In genomic region chr16:43286783-43287383, GRCm38 (mm10) we compare ENCODE assay signal across 12 mouse cellular contexts.
DNase-seq lines count a peak whose midpoint lies in the region; ATAC-seq and TF ChIP-seq lines count a peak whose summit lies in the region.
"Had no signal": no experiment of that assay in that cellular context is flagged by ENCODE, and none has a peak within 500 bp of the region (broad histone marks: within the 10 kb centered on the region; RNA-seq: fewer than 3 reads in every experiment).

No protein-coding gene starts in this region.

- peak; percentile 24 for DNase-seq in kidney, adult 2 months
- DNase-seq in liver, embryonic 14.5 days (ENCODE audit: low read depth in 3 of 3, low spot score in 3 of 3): no peak
- no peak for DNase-seq in embryo, embryonic 11 days
- no peak for DNase-seq in thymus, adult 18-20 months
- no peak for DNase-seq in cerebellum, adult 2 months
- DNase-seq: heart, adult 2 months; heart, postnatal 36 days had no signal

- TF ChIP-seq CTCF in kidney, adult 2 months (conservative IDR thresholded peaks at IDR 0.05; ENCODE audit: insufficient read depth, insufficient read length, low read depth, low read length): no peak
- no peak for TF ChIP-seq CTCF in liver, embryonic 14.5 days (IDR thresholded peaks at IDR 0.05; ENCODE audit: low read depth)
- TF ChIP-seq CTCF in cerebellum, adult 2 months (IDR thresholded peaks at IDR 0.05; ENCODE audit: borderline replicate concordance, insufficient read depth, low read depth, low read length): no peak

- TF ChIP-seq EP300 in liver, embryonic 14.5 days (IDR thresholded peaks at IDR 0.05; ENCODE audit: low read depth): no peak

- WGBS in kidney, adult 2 months: 22% methylated on average over 1 of the region's 1 CpGs
- WGBS in kidney, embryonic 16.5 days: 71% methylated on average over 1 of the region's 1 CpGs
- WGBS in forebrain, embryonic 16.5 days: 14% methylated on average over 1 of the region's 1 CpGs
- WGBS in liver, embryonic 14.5 days (ENCODE audit: insufficient replicate concordance): 61% methylated on average over 1 of the region's 1 CpGs
- 47% methylated on average over 1 of the region's 1 CpGs for WGBS in neural tube, embryonic 14.5 days
- WGBS in cerebellum, adult 2 months: 66% methylated on average over 1 of the region's 1 CpGs

- no peaks in the 10 kb centered on the region for H3K27me3 ChIP-seq in kidney, adult 2 months (replicated peaks; ENCODE audit: control insufficient read depth, insufficient read depth, low read length)
- no peaks in the 10 kb centered on the region for H3K27me3 ChIP-seq in kidney, embryonic 16.5 days (ENCODE audit: insufficient read depth, low read length)
- no peaks in the 10 kb centered on the region for H3K27me3 ChIP-seq in forebrain, embryonic 16.5 days (replicated peaks; ENCODE audit: control insufficient read depth, insufficient read depth, low read length)
- no peaks in the 10 kb centered on the region for H3K27me3 ChIP-seq in liver, embryonic 14.5 days (ENCODE audit: control insufficient read depth, insufficient read depth, low read length)
- no peaks in the 10 kb centered on the region for H3K27me3 ChIP-seq in neural tube, embryonic 14.5 days (ENCODE audit: control insufficient read depth, insufficient read depth, low read length)
- H3K27me3 ChIP-seq in cerebellum, adult 2 months (ENCODE audit: control insufficient read depth, insufficient read depth, low read length): no peaks in the 10 kb centered on the region
- H3K27me3 ChIP-seq: megakaryocyte, embryonic 14.5 days had no signal

- ATAC-seq in kidney, embryonic 16.5 days (ENCODE audit: low FRiP score, low TSS enrichment): no peak
- ATAC-seq in forebrain, embryonic 16.5 days: peak; percentile 61
- 0 out of 2 replicates have a peak, but pooled peaks have one; percentile 37 for ATAC-seq in liver, embryonic 14.5 days (ENCODE audit: insufficient read depth)
- ATAC-seq in neural tube, embryonic 14.5 days (ENCODE audit: low read depth): peak; percentile 78

- H3K9me3 ChIP-seq in kidney, embryonic 16.5 days (ENCODE audit: low read length): no peaks in the 10 kb centered on the region
- no peaks in the 10 kb centered on the region for H3K9me3 ChIP-seq in forebrain, embryonic 16.5 days (ENCODE audit: control insufficient read depth, low read length)
- no peaks in the 10 kb centered on the region for H3K9me3 ChIP-seq in liver, embryonic 14.5 days (ENCODE audit: control insufficient read depth, low read length)
- no peaks in the 10 kb centered on the region for H3K9me3 ChIP-seq in neural tube, embryonic 14.5 days (ENCODE audit: control insufficient read depth, low read length)

- peaks cover 7% of the 10 kb centered on the region; the same call in 1 of the 2 replicates for H3K36me3 ChIP-seq in kidney, adult 2 months (ENCODE audit: control insufficient read depth, insufficient read depth, low read length)
- no peaks in the 10 kb centered on the region for H3K36me3 ChIP-seq in kidney, embryonic 16.5 days (ENCODE audit: insufficient read depth, low read length)
- H3K36me3 ChIP-seq in forebrain, embryonic 16.5 days (ENCODE audit: control insufficient read depth, insufficient read depth): no peaks in the 10 kb centered on the region
- no peaks in the 10 kb centered on the region for H3K36me3 ChIP-seq in liver, embryonic 14.5 days (replicated peaks; ENCODE audit: control insufficient read depth, insufficient read depth, low read depth)
- H3K36me3 ChIP-seq in neural tube, embryonic 14.5 days (ENCODE audit: control insufficient read depth, insufficient read depth, low read length): no peaks in the 10 kb centered on the region

- H3K27ac ChIP-seq in kidney, adult 2 months (ENCODE audit: insufficient read depth, low read depth, low read length): peak overlapping the region; percentile 66; the same call in 1 of the 2 replicates
- H3K27ac ChIP-seq in kidney, embryonic 16.5 days (ENCODE audit: low read length): no peak overlapping the region
- peak overlapping the region; percentile 73 for H3K27ac ChIP-seq in forebrain, embryonic 16.5 days (ENCODE audit: low read length)
- no peak overlapping the region for H3K27ac ChIP-seq in liver, embryonic 14.5 days
- H3K27ac ChIP-seq in neural tube, embryonic 14.5 days (ENCODE audit: low read depth, low read length): peak overlapping the region; percentile 57
- no peak overlapping the region for H3K27ac ChIP-seq in cerebellum, adult 2 months (ENCODE audit: insufficient read depth, low read length)
- H3K27ac ChIP-seq: heart, adult 2 months; kidney, postnatal 0 days had no signal

- peaks cover 12% of the 10 kb centered on the region; the same call in 1 of the 2 replicates for H3K4me1 ChIP-seq in kidney, adult 2 months (ENCODE audit: control insufficient read depth, insufficient read depth, low read length)
- no peaks in the 10 kb centered on the region for H3K4me1 ChIP-seq in kidney, embryonic 16.5 days (ENCODE audit: insufficient read depth, low read length)
- H3K4me1 ChIP-seq in forebrain, embryonic 16.5 days (replicated peaks; ENCODE audit: control insufficient read depth, insufficient read depth, low read length): peaks cover 15% of the 10 kb centered on the region
- H3K4me1 ChIP-seq in liver, embryonic 14.5 days (replicated peaks; ENCODE audit: control insufficient read depth in 2 of 2, insufficient read depth in 2 of 2, low read length in 1 of 2): no peaks in the 10 kb centered on the region
- H3K4me1 ChIP-seq in neural tube, embryonic 14.5 days (ENCODE audit: control insufficient read depth, insufficient read depth, low read length): 0 out of 2 replicates have a peak, but pooled peaks cover 3% of the 10 kb centered on the region
- peaks cover 3% of the 10 kb centered on the region; the same call in 1 of the 2 replicates for H3K4me1 ChIP-seq in cerebellum, adult 2 months (ENCODE audit: control insufficient read depth, insufficient read depth, low read length)
- H3K4me1 ChIP-seq: megakaryocyte, embryonic 14.5 days had no signal

- no peak overlapping the region for H3K9ac ChIP-seq in kidney, embryonic 16.5 days (replicated peaks; ENCODE audit: low read length)
- H3K9ac ChIP-seq in forebrain, embryonic 16.5 days (replicated peaks; ENCODE audit: low read depth, low read length): no peak overlapping the region
- no peak overlapping the region for H3K9ac ChIP-seq in liver, embryonic 14.5 days (replicated peaks)
- no peak overlapping the region for H3K9ac ChIP-seq in neural tube, embryonic 14.5 days (replicated peaks; ENCODE audit: low read depth, low read length)

- no peak for TF ChIP-seq POLR2A in kidney, adult 2 months (IDR thresholded peaks at IDR 0.05; ENCODE audit: low read depth, low read length)
- TF ChIP-seq POLR2A in cerebellum, adult 2 months (IDR thresholded peaks at IDR 0.05; ENCODE audit: borderline replicate concordance, insufficient read depth, low read length): no peak

- H3K4me3 ChIP-seq in kidney, adult 2 months (ENCODE audit: insufficient read depth, low read depth, low read length): no peak overlapping the region
- no peak overlapping the region for H3K4me3 ChIP-seq in kidney, embryonic 16.5 days (ENCODE audit: low read length)
- H3K4me3 ChIP-seq in forebrain, embryonic 16.5 days (replicated peaks; ENCODE audit: low read length): no peak overlapping the region
- H3K4me3 ChIP-seq in liver, embryonic 14.5 days (ENCODE audit: insufficient read depth in 1 of 2, low read depth in 2 of 2, low read length in 2 of 2): no peak overlapping the region
- no peak overlapping the region for H3K4me3 ChIP-seq in neural tube, embryonic 14.5 days (ENCODE audit: low read depth, low read length)
- H3K4me3 ChIP-seq in cerebellum, adult 2 months (replicated peaks; ENCODE audit: insufficient read depth, low read depth, low read length): no peak overlapping the region
- H3K4me3 ChIP-seq: heart, adult 2 months; megakaryocyte, embryonic 14.5 days had no signal

- no peak overlapping the region for H3K4me2 ChIP-seq in kidney, embryonic 16.5 days (replicated peaks; ENCODE audit: low read depth, low read length)
- H3K4me2 ChIP-seq in forebrain, embryonic 16.5 days (ENCODE audit: low read length): no peak overlapping the region
- no peak overlapping the region for H3K4me2 ChIP-seq in liver, embryonic 14.5 days (ENCODE audit: low read depth)
- H3K4me2 ChIP-seq in neural tube, embryonic 14.5 days (ENCODE audit: low read depth, low read length): no peak overlapping the region

Comparison
In these comparisons a context has a peak if more than half of its experiments do, and no peak if none do; other contexts are left out.
1. H3K27ac ChIP-seq: peak in kidney, adult 2 months (single experiment), forebrain, embryonic 16.5 days (single experiment) and neural tube, embryonic 14.5 days (single experiment); none in kidney, embryonic 16.5 days (single experiment), liver, embryonic 14.5 days (single experiment) and cerebellum, adult 2 months (single experiment).